Mouse (Mus musculus) CD8-positive naive resting alpha-beta T cell, adult 2 months (primary cell): Measurements from ENCODE around the gene Gm10337.

Source experiments
- DNase-seq, 2 experiments: peaks; one replicate each; pipeline ENCODE4 v3.0.0; 2022; ENCODE audit warnings: low read depth in 2 of 2, low spot score in 2 of 2

The Gm10337 gene

DNA sequence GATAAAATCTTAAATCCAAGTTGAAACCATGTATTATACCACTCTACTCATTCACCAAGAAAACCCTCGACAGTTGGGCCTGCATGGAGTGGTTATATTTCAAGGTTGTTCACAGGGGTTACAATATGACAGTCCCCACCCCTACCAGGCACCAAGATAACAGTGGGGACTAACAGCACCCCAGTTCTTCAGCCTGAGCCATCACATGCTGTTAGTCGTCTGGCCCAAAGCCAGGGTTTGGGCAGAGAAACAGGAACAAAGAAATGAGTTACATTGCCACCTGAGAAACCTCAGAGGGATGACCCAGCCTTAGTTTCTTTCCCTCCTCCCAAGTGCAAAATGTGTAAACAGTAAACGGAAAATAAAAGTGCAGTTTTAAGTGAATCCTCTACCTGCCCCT lies 4.2 kb upstream of the Gm10337 start:
- no peak for DNase-seq

GRCm38 (mm10) chr15:102499851-102500250 lies 3.7 kb upstream of the Gm10337 start:
- DNase-seq = no peak

DNA sequence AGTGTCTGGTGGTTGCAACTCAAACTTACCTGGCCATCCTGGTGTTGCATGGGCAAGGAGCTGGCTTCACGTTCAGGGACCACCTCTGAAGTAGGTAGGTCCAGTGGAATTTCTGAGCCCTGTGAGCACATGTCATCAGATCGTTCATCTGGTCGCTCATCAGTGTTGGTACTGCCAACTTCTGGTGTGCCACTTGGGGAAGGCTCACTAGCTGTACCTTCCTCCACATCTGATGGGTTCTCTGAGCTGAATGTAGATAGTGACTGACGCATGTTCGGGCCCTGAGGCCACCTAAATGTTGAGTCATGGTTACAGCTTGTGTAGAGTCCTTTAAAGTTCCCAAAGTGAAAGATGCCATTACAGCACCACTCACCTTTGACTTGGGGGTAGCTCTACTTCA lies 3.0 kb upstream of the Gm10337 start:
- DNase-seq = no peak

DNA sequence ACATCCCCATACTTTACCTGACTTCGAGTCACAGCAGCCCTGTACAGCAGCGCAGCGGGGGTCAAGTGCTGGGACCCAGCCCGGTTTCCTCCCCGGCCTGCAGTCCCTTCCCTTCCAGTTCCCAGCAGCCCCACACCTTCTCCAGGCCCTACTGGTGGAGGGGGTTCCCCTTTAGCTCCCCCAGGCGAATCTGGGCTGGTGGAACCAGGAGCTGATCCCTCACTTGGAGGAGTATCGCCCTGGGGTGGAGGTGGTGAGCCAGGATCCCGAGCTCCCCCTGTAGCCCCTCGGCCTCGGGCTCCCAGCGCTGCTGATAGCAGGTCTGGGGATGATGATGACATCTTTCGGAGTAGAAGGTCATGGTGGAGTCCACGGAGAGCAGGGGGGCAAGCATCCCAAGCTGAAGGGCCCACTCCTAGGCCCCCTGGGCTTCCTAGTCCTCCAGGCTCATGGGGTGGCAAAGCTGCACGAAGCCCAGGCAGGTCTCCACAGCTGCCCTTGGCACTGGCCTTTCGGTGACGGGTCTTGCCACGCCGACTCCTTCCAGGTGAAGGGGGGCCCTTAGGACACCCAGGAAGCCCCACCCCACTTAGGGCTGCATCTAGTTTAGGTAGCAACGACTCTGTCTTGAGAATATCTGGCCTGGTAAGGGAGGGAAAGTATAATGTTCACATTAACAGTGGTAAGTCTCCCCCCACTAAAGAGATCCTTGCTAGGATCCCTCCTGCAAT lies 2.3 kb upstream of the Gm10337 start:
- no peak for DNase-seq

GRCm38 (mm10) chr15:102502254-102502840 lies 1.2 kb upstream of the Gm10337 start:
- DNase-seq = no peak

DNA sequence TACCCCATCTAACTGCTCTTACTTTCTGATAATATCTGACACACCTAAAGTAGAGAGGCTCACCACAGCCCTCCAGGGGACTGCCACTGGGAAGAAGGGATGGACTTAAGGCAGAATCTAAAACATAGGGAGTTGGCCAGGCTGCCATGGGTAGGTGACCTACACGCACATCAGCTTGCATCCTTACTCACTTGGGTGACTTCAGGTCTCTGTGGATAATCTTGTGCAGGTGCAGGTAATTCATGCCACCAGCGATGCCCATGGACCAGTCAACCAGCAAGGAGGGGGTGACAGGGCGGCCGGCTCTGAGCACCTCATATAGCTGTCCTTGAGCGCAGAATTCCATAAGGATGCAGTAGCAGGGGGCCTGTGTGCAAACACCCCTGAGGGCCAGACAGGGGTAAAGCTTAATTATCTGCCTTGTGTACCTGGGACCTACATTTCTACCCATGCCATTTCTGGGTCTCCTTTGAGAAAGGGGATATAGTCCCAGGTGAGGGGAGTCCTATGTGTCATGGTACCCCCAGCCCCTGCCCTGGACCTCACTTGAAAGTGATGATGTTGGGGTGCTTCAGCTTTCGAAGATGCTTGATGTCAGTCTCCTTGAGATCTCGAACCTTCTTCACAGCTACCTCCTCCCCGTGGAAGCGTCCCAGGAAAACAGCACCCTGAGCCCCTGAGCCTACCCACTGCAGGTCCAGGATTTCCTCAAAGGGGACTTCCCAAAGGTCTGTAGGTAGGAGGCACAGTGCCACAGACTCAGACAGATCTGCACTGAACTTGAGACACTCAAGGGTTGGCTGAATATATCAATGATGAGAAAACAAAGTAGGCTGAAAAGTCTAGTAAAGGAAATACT lies 631 bp downstream of the Gm10337 start:
- no peak for DNase-seq

- DNase-seq = no peak
These were observed 1.7 kb downstream of the Gm10337 start for GRCm38 (mm10) chr15:102505073-102505769.

- DNase-seq = no peak
These were observed 2.4 kb downstream of the Gm10337 start for GRCm38 (mm10) chr15:102505770-102506463.

GRCm38 (mm10) chr15:102506464-102506830 lies 2.9 kb downstream of the Gm10337 start:
- no peak for DNase-seq

- no peak for DNase-seq
These were observed 3.3 kb downstream of the Gm10337 start for GRCm38 (mm10) chr15:102506864-102507263.

- DNase-seq = no peak
These were observed 4.0 kb downstream of the Gm10337 start for GRCm38 (mm10) chr15:102507561-102507960.

- DNase-seq = no peak
These were observed 4.8 kb downstream of the Gm10337 start for GRCm38 (mm10) chr15:102508336-102508735.

- no peak for DNase-seq
These were observed 6.6 kb downstream of the Gm10337 start for GRCm38 (mm10) chr15:102510110-102510509.

GRCm38 (mm10) chr15:102510590-102511284 lies 7.2 kb downstream of the Gm10337 start:
- peak in 1 of 2 experiments; percentile 45 for DNase-seq

GRCm38 (mm10) chr15:102511285-102511833 lies 7.8 kb downstream of the Gm10337 start:
- no peak for DNase-seq

- no peak for DNase-seq
These were observed 8.5 kb downstream of the Gm10337 start for GRCm38 (mm10) chr15:102512010-102512409.

DNA sequence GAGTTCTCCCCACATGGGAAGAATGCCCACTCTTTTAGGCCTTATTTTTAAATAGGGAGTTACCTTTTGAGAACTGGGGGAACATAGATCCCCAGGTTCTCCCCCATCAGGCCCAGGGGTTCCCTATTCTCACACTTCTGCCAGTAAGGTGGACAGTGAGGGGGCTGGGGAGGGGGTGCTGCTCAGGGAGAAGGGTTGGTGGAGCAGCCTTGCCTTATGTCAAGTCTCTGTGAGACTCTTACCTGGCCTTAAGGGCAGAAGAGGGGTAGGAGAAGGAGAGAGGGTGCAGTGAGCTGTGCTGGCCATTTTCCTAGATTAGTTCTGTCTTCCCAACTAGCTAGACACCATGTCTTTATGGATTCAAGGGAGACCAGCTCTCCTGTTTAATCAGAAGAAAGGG lies 8.9 kb downstream of the Gm10337 start:
- no peak for DNase-seq

DNA sequence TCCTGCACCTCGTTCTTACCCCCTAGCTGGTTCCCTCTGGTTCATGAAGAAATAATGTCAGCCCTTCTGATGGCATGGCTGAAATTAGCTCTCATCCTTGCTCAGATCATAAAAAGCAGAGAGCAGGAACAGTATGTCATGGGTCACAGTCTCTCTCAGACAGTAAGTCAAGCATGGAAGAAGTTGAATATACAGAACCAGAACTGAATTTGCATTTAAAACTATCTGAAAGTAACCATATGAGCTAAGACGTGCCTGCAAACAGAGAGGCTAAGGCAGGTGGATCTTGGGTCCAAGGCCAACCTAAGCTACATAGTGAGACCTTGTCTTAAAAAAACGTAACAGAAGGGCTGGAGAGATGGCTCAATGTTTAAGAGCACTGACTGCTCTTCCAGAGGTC lies 9.5 kb downstream of the Gm10337 start:
- DNase-seq = no peak

DNA sequence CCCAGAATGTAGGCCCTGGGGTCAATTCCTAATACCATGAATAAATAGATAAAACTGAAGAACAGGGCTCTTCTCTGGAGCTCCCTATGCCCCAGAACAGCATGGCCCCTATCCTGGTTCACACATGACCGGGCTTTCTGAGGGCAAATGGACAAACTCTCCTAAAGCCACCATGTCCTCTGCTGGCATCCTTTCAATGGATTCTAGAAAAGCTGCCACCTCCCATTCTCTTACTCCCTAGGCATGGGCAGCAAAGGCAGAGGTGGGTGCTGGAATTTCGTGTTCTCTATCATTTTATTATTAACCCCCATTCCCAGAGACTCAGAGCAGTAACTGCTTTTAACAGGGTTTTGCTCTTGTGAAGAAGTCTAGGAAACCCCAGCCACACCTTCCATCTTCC lies 11.7 kb downstream of the Gm10337 start:
- no peak for DNase-seq

DNA sequence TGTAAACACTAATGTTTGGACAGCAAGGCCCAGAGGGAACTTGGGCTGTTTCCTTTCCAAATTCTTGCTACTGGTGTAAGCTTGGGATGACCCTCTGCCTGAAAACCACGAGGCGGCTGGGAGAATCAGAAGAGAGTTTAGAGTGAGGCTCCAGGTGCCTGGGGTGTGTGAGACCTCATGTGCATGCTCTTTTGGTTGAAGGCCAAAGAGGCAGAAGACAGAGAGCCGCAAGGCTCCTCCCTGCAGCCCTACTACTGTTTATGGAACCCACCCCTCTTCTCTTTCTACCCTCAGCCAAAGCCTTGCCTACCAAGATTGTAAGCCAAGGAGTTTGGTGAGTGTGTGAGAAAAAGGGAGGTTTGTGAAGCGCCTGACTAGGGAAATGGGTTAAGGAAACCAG lies 12.3 kb downstream of the Gm10337 start:
- no peak for DNase-seq
